Mouse (Mus musculus): ENCODE measurements at regions not wholly inside any gene's neighbourhood (a gene's known extent, or its start where the extent isn't known, plus 50 kb on each side); places are given as distances from the start of the nearest gene placed in this dataset.
"Not testable (repeated sequence)": the region's sequence is repeated elsewhere in the genome, so short reads cannot be mapped to it uniquely, and the experiment has no call there.

DNA sequence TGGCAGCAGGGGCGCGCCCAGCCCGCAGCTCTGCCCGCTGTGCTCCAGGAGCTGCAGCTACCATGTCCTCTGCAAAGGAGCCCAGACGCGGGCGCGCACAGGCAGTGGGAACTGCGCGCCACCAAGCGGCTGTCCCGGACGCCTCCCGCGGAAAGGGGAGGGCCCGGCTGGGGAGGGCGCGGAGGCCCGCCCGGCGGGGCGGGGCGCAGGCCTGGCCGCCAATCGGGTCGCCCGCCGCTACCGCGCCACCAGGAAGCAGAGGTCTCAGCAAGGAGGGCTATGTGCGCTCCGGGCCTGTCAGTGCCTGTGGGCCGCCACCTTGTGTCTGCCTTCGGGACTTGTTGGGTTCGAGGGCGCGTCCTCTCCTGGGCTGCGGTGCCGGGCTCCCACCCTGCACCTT is 367.0 kb upstream of the Ywhaq start:
- peak; percentile 7 for DNase-seq

- DNase-seq: not testable (repeated sequence)
These were observed 361.3 kb upstream of the Ywhaq start for GRCm38 (mm10) chr12:21778717-21779116.

DNA sequence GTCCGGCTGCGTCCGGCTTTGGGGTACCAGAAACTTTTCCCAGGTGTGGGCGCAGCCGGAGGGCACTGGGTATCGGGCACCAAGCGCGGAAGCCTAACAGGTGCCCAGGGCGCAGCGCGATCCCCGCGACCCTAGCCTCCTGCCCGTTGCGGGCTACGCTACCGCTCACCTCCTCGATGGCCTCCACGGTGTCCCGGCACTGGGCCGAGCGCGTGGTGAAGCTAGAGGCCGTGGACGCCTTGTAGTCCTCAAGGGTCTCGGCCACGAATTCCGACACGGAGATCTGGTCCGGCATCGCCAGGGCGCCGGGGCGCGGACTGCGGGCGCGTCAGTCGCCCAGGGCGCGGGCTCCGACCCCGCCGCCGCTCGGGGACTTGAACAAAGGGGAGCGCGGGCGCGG is 360.9 kb upstream of the Ywhaq start:
- not testable (repeated sequence) for DNase-seq

- DNase-seq: not testable (repeated sequence)
These were observed 350.3 kb upstream of the Ywhaq start for GRCm38 (mm10) chr12:21767717-21768116.

Measured in right cerebral cortex, postnatal 14 days (tissue).